Mouse (Mus musculus) heart, postnatal 0 days (tissue): ENCODE results near the gene Tyro3. TPM values are rescaled to one million over a fixed set of nuclear protein-coding genes. Genes with fewer than 3 reads are reported as not detected.

Experiments used
- ATAC-seq: fragments of 200-750 bp; cut with Nextera tagmentation; 2 replicates; pipeline ENCODE4 v1.8.0; 2017; ENCODE audit warnings: low read depth, moderate number of reproducible peaks, moderate library complexity; ENCODE audit not compliant: insufficient read depth
- DNase-seq: peaks from one replicate; pipeline ENCODE4 v3.0.0-alpha.2; 2016; ENCODE audit warnings: low spot score
- H3K27ac ChIP-seq: fragments of 300-500 bp; sonication (generic); 2 replicates; pipeline ENCODE4 v1.5.1; 2014; ENCODE audit warnings: low read depth, mild to moderate bottlenecking
- H3K27me3 ChIP-seq: fragments of 300-500 bp; sonication (generic); 2 replicates; pipeline ENCODE4 v1.6.1; 2014; ENCODE audit warnings: low read length, mixed read lengths; ENCODE audit not compliant: control insufficient read depth, insufficient read depth
- H3K36me3 ChIP-seq: fragments of 300-500 bp; sonication (generic); replicated peaks from 2 replicates; pipeline ENCODE4 v1.6.1; 2014; ENCODE audit warnings: low read length, mixed read lengths; ENCODE audit not compliant: control insufficient read depth, insufficient read depth
- H3K4me1 ChIP-seq: fragments of 300-500 bp; sonication (generic); 2 replicates; pipeline ENCODE4 v1.6.1; 2014; ENCODE audit warnings: antibody characterized with exemption; ENCODE audit not compliant: control insufficient read depth, insufficient read depth
- H3K4me2 ChIP-seq: fragments of 300-500 bp; sonication (generic); 2 replicates; pipeline ENCODE4 v1.6.1; 2014; ENCODE audit warnings: low read depth, mild to moderate bottlenecking, low read length, moderate library complexity
- H3K4me3 ChIP-seq: fragments of 300-500 bp; sonication (generic); 2 replicates; pipeline ENCODE4 v1.5.1; 2014; ENCODE audit warnings: low read depth, low read length
- H3K9ac ChIP-seq: fragments of 300-500 bp; sonication (generic); replicated peaks from 2 replicates; pipeline ENCODE4 v1.6.1; 2014; ENCODE audit warnings: low read depth, low read length, mixed read lengths
- H3K9me3 ChIP-seq: fragments of 300-500 bp; sonication (generic); replicated peaks from 2 replicates; pipeline ENCODE4 v1.6.1; 2016; ENCODE audit warnings: low read length; ENCODE audit not compliant: control insufficient read depth
- CTCF ChIP-seq: IDR thresholded peaks from 2 replicates; pipeline ENCODE4 v1.5.1; 2016; ENCODE audit warnings: antibody characterized with exemption, control low read depth, low read depth
- EP300 ChIP-seq: IDR thresholded peaks from 2 replicates; pipeline ENCODE4 v1.6.1; 2016; ENCODE audit warnings: antibody characterized with exemption, low read depth
- WGBS: fragments of 180-500 bp; shearing (Covaris S2); extraction: QIAGEN DNeasy Blood & Tissue Kit; methylation state at CpG from one replicate; pipeline ENCODE4 v1.1.7; 2014; 5-methylcytosine and 5-hydroxymethylcytosine counted together
- polyA plus RNA-seq: library from polyadenylated mRNA; unstranded; fragments of >200 nt; fragmentation: Nextera tagmentation; extraction: Ambion mirVana; gene quantifications from 2 replicates; pipeline ENCODE4 v1.2.1, GENCODE M21; 2015
- total RNA-seq: library from RNA; depleted of rRNA; stranded (reverse); fragments of >200 nt; gene quantifications from 2 replicates; pipeline ENCODE4 v1.2.3, GENCODE M21; 2014; ENCODE audit warnings: low replicate concordance

Gene Tyro3
- total and polyA plus RNA-seq, 2 experiments from 2014 or later, result 3.1 to 19.0 TPM

- H3K4me1 ChIP-seq, result no peaks in the 10 kb centered on the region
- H3K27me3 ChIP-seq, result no peaks in the 10 kb centered on the region
- H3K4me3 ChIP-seq, result no peak overlapping the region
- no peaks in the 10 kb centered on the region for H3K9me3 ChIP-seq
- ATAC-seq (no peak), DNase-seq (no peak)
- H3K9ac ChIP-seq, result no peak overlapping the region
- H3K27ac ChIP-seq, result no peak overlapping the region
- no peak overlapping the region for H3K4me2 ChIP-seq
- H3K36me3 ChIP-seq, result no peaks in the 10 kb centered on the region
- WGBS, result 69% methylated on average over 11 of the region's 11 CpGs
- no peak for TF ChIP-seq EP300
- TF ChIP-seq CTCF, result no peak
Measured at GRCm38 (mm10) chr2:119838363-119839156, 41.0 kb downstream of the Tyro3 start.

GRCm38 (mm10) chr2:119840008-119840407 lies 42.5 kb downstream of the Tyro3 start:
- H3K36me3 ChIP-seq, result no peaks in the 10 kb centered on the region

GRCm38 (mm10) chr2:119842000-119842399 lies 44.5 kb downstream of the Tyro3 start:
- H3K4me2 ChIP-seq, result no peak overlapping the region
- H3K27ac ChIP-seq, result no peak overlapping the region
- no peaks in the 10 kb centered on the region for H3K36me3 ChIP-seq
- ATAC-seq, result no peak; the same call in 1 of the 2 replicates
- H3K4me3 ChIP-seq, result no peak overlapping the region
- no peaks in the 10 kb centered on the region for H3K27me3 ChIP-seq
- H3K9ac ChIP-seq, result no peak overlapping the region
- DNase-seq, result no peak
- no peaks in the 10 kb centered on the region for H3K4me1 ChIP-seq
- WGBS, result 30% methylated on average over 6 of the region's 6 CpGs
- TF ChIP-seq EP300, result no peak
- TF ChIP-seq CTCF, result no peak
- H3K9me3 ChIP-seq, result no peaks in the 10 kb centered on the region

More at GRCm38 (mm10) chr2:119840008-119840407, 42.5 kb downstream of the Tyro3 start:
- Histone ChIP-seq H3K27ac (no peak overlapping the region), H3K9me3 (no peaks in the 10 kb centered on the region), H3K9ac (no peak overlapping the region), H3K4me2 (no peak overlapping the region), H3K4me3 (no peak overlapping the region), H3K27me3 (no peaks in the 10 kb centered on the region), H3K4me1 (no peaks in the 10 kb centered on the region)
- TF ChIP-seq EP300 (no peak), CTCF (no peak)
- no peak for DNase-seq
- no peak for ATAC-seq

GRCm38 (mm10) chr2:119843526-119843925 lies 46.0 kb downstream of the Tyro3 start:
- Histone ChIP-seq H3K9me3 (no peaks in the 10 kb centered on the region), H3K9ac (no peak overlapping the region), H3K27me3 (no peaks in the 10 kb centered on the region), H3K27ac (no peak overlapping the region), H3K4me2 (no peak overlapping the region), H3K4me1 (no peaks in the 10 kb centered on the region), H3K36me3 (no peaks in the 10 kb centered on the region), H3K4me3 (no peak overlapping the region)
- 94% methylated on average over 4 of the region's 4 CpGs for WGBS
- no peak for DNase-seq
- TF ChIP-seq CTCF (no peak), EP300 (no peak)
- no peak for ATAC-seq

GRCm38 (mm10) chr2:119845882-119846546 lies 48.5 kb downstream of the Tyro3 start:
- H3K4me1 ChIP-seq, result no peaks in the 10 kb centered on the region
- no peak for DNase-seq
- ATAC-seq, result no peak
- H3K9me3 ChIP-seq, result no peaks in the 10 kb centered on the region
- 63% methylated on average over 2 of the region's 2 CpGs for WGBS
- no peaks in the 10 kb centered on the region for H3K27me3 ChIP-seq
- H3K27ac ChIP-seq, result no peak overlapping the region
- no peak overlapping the region for H3K9ac ChIP-seq
- H3K4me3 ChIP-seq, result no peak overlapping the region
- H3K4me2 ChIP-seq, result no peak overlapping the region
- no peak for TF ChIP-seq CTCF
- no peak for TF ChIP-seq EP300
- H3K36me3 ChIP-seq, result no peaks in the 10 kb centered on the region
